Mouse (Mus musculus) C2C12 (cell line): ENCODE measurements at regions not wholly inside any gene's neighbourhood (a gene's known extent, or its start where the extent isn't known, plus 50 kb on each side); places are given as distances from the start of the nearest gene placed in this dataset.

ENCODE experiments used
- H3K27me3 ChIP-seq: one replicate; pipeline ENCODE4 v1.6.1; 2011; ENCODE audit not compliant: control insufficient read depth, insufficient read depth, insufficient read length
- H3K36me3 ChIP-seq: one replicate; pipeline ENCODE4 v1.6.1; 2011; ENCODE audit not compliant: control insufficient read depth, insufficient read depth
- H3K4me3 ChIP-seq: one replicate; pipeline ENCODE4 v1.5.1; 2011; ENCODE audit warnings: mild to moderate bottlenecking, control low read depth; ENCODE audit not compliant: poor library complexity, insufficient read depth, severe bottlenecking
- H3K79me2 ChIP-seq: one replicate; pipeline ENCODE4 v1.6.1; 2011; ENCODE audit not compliant: control insufficient read depth, insufficient read depth
- H3K79me3 ChIP-seq: one replicate; pipeline ENCODE4 v1.6.1; 2011; ENCODE audit warnings: low read depth, control low read depth
- H3ac ChIP-seq: one replicate; pipeline ENCODE3; 2011; ENCODE audit warnings: low read depth; ENCODE audit not compliant: control insufficient read depth, insufficient read length
- CEBPB ChIP-seq: IDR thresholded peaks from one replicate; pipeline ENCODE4 v1.6.1; 2011; ENCODE audit warnings: low read depth, mild to moderate bottlenecking, control low read depth, moderate library complexity
- CTCF ChIP-seq: IDR thresholded peaks from one replicate; pipeline ENCODE4 v1.5.1; 2011; ENCODE audit not compliant: control insufficient read depth, insufficient read depth, insufficient read length
- FOSL1 ChIP-seq: IDR thresholded peaks from one replicate; pipeline ENCODE4 v1.8.0; 2011; ENCODE audit warnings: mild to moderate bottlenecking, low read length; ENCODE audit not compliant: poor library complexity, insufficient read depth, severe bottlenecking
- MAX ChIP-seq: IDR thresholded peaks from one replicate; pipeline ENCODE4 v1.6.1; 2011; ENCODE audit warnings: mild to moderate bottlenecking, control low read depth
- MYOD1 ChIP-seq: IDR thresholded peaks from one replicate; pipeline ENCODE4 v1.6.1; 2011; ENCODE audit warnings: low read depth; ENCODE audit not compliant: control insufficient read depth, insufficient read length
- MYOG ChIP-seq: IDR thresholded peaks from one replicate; pipeline ENCODE4 v1.6.1; 2011; ENCODE audit not compliant: control insufficient read depth, insufficient read length; ENCODE audit errors: extremely low read depth
- USF1 ChIP-seq: IDR thresholded peaks from one replicate; pipeline ENCODE4 v1.6.1; 2011; ENCODE audit warnings: low read depth, mild to moderate bottlenecking, control low read depth, moderate library complexity

DNA sequence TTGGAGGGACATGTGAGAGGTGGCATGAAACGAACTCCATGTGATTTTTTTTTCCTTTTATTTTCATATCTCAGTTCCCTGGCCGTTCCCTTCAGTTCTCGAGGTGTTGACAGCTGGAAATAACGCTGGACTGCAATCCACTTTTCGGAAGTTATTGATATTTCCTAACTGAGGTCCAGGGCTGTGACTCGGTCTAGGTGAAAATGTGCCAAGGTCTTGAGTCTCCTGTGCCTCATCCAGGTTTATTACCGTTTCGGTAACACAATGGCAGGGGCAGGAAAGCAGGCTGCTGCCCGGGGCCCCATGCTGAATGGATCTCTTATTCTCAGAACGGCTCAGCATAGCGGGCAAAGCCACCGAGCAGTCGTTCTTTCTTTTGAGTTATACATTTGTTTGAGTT, 844.7 kb upstream of the Car8 start:
- Histone ChIP-seq H3K79me3 (no peaks in the 10 kb centered on the region), H3ac (no peak overlapping the region), H3K27me3 (no peaks in the 10 kb centered on the region), H3K79me2 (no peaks in the 10 kb centered on the region), H3K36me3 (no peaks in the 10 kb centered on the region), H3K4me3 (no peak overlapping the region)
- TF ChIP-seq MYOG (no peak), CEBPB (no peak), MAX (no peak), FOSL1 (no peak), USF1 (no peak), MYOD1 (no peak), CTCF (no peak)

DNA sequence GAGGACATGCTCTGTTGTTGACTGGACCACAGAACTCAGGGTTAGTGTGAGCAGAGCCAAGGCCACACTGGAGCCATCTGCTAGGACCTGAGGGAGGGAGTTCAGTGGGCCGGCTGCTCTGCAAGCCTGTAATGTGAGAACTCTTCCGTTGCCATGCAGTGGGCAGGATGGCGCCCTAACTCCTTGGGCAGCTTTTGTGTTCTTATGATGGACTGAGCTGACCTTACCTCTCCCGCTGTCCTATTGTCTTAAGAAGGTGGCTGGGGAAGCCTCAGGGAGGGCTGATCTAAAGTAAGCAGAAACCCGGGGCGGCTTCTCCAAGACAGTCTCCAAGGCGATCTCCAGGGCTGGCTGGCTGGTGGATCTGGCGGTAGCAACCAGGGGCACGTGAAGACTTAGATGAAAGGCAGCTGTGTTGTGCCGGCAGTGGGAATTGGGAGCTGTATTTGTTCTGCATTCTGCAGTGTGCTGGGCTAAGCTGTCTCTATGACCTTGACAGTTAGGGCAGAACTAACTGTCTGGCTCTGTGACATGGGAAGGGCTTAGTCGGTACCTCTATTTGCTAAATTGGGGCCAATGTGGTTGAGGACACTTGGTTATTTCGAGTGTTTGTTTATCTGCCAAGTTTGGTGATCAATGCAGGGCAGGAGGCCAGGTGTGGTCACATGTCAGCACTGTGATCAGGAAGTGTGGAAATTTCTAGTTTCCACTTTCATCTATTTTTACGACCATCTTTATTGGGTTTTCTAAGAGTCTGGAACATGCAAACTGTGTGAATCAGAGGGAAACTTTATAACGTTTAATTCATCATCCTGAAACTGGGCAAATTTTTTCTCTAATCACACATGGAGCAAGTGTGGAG, 843.1 kb upstream of the Car8 start:
- Histone ChIP-seq H3ac (no peak overlapping the region), H3K79me2 (no peaks in the 10 kb centered on the region), H3K4me3 (no peak overlapping the region), H3K36me3 (no peaks in the 10 kb centered on the region), H3K79me3 (no peaks in the 10 kb centered on the region), H3K27me3 (no peaks in the 10 kb centered on the region)
- TF ChIP-seq MYOD1 (no peak), CEBPB (no peak), FOSL1 (no peak), MYOG (no peak), MAX (no peak), USF1 (no peak), CTCF (no peak)

DNA sequence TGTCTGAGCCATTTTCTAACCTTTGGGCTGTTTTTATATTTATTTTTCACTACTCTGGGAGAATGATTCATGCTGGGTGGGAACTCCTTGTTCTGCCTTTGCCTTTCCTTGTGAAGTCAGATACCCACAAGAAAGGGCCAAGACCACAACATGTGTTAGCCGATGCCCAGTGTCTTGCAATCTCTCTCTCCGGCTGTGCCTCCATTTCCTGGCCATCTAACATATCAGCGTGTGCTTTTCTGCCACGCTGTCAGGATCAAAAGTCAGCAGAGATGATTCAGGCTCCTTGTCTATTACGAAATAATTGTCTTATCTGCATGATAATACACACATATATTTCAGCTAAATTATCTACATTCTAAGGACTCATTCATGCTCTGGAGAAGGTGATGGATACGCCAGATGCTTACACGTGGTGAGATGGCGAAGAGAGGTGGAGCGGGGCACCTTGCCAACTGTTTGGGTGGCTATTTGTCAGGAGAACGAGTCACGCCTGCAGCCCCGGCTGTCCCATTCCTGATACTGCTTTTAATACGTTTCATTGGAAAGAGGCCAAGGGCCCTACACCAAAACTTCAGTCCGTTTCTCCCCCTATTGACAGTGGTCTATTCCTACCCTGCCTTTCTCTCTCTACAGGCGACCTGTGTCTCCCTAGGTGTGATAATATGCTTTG, 842.1 kb upstream of the Car8 start:
- no peak for TF ChIP-seq CTCF
- no peak for TF ChIP-seq USF1
- peak; percentile 57 for TF ChIP-seq CEBPB
- TF ChIP-seq MYOD1 = peak; percentile 59
- TF ChIP-seq MAX = peak; percentile 53
- Histone ChIP-seq H3K36me3 (no peaks in the 10 kb centered on the region), H3K79me2 (no peaks in the 10 kb centered on the region), H3K79me3 (no peaks in the 10 kb centered on the region), H3K4me3 (no peak overlapping the region), H3ac (no peak overlapping the region), H3K27me3 (no peaks in the 10 kb centered on the region)

DNA sequence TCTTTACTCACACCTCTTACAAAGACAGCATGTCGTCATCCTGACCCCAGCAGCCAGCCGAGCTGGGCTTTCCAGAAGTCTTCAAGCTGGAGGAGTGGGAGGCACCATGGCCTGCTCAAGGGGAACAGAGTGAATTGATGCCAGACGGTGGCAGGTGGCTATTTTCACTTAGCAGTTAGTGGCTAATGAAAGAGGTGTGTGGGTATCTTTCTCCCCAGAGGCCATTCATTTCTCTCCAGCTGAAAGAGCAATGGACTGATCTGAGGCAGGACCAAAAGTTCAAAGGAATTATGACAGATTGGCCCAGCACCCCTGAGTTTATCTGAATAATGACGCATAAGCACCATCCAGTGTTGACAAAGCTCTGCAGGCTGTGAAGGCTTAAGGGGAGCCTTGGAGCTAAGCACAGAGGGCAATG, 841.0 kb upstream of the Car8 start:
- no peaks in the 10 kb centered on the region for H3K79me2 ChIP-seq
- TF ChIP-seq MYOG (no peak), CTCF (no peak), MYOD1 (no peak)

DNA sequence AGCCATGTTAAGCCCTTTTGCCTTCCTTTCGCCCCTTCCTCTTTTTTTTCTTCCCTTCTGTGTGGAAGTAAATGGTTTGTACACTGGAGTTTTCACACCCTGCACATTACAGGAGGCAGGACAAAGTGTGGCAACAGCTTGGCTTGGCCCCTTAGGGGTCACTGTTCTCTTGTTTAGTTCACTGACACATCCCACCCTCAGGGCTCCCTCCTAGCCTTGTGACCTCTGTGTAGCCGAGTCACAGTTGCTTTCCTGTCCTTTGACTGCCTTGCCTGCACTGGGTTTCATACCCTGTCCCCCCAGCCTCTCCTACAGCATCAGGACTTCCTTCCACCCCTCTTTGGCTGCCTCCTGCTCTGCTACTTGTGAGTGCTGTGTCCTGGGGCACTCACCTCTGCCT, 835.6 kb upstream of the Car8 start:
- Histone ChIP-seq H3K36me3 (no peaks in the 10 kb centered on the region), H3K79me2 (no peaks in the 10 kb centered on the region), H3K4me3 (no peak overlapping the region), H3K79me3 (no peaks in the 10 kb centered on the region), H3ac (no peak overlapping the region), H3K27me3 (no peaks in the 10 kb centered on the region)
- TF ChIP-seq MYOD1 = no peak
- TF ChIP-seq CEBPB = no peak
- TF ChIP-seq FOSL1 = no peak
- TF ChIP-seq USF1 = no peak
- no peak for TF ChIP-seq CTCF
- no peak for TF ChIP-seq MYOG
- no peak for TF ChIP-seq MAX

More for the DNA sequence above, 841.0 kb upstream of the Car8 start:
- Histone ChIP-seq H3K79me3 (no peaks in the 10 kb centered on the region), H3K27me3 (no peaks in the 10 kb centered on the region), H3K36me3 (no peaks in the 10 kb centered on the region), H3K4me3 (no peak overlapping the region), H3ac (no peak overlapping the region)
